Mouse (Mus musculus) erythroblast, embryonic 14.5 days (primary cell): ENCODE results near the gene Gabarap.

Source experiments
- GATA1 ChIP-seq: IDR thresholded peaks from 2 replicates; pipeline ENCODE4 v1.6.1; 2012; ENCODE audit warnings: low read length, inconsistent platforms, mixed read lengths
- TAL1 ChIP-seq: IDR thresholded peaks from 3 replicates; pipeline ENCODE4 v1.6.1; 2012; ENCODE audit warnings: low read length, inconsistent platforms, mixed read lengths

GRCm38 (mm10) chr11:69948066-69948762 lies 42.7 kb upstream of the Gabarap start, which contains the start of gene Slc2a4:
- TF ChIP-seq GATA1 (no peak), TAL1 (no peak)
